Mouse (Mus musculus): Measurements from ENCODE around the gene Cfap74. TPM values are rescaled to one million over a fixed set of nuclear protein-coding genes. Genes with fewer than 3 reads are reported as not detected.
"Not testable (repeated sequence)": the region's sequence is repeated elsewhere in the genome, so short reads cannot be mapped to it uniquely, and the experiment has no call there.

Cfap74 gene
- total RNA-seq, 2 experiments from 2014 or later, result 1.1 to 1.3 TPM

DNA sequence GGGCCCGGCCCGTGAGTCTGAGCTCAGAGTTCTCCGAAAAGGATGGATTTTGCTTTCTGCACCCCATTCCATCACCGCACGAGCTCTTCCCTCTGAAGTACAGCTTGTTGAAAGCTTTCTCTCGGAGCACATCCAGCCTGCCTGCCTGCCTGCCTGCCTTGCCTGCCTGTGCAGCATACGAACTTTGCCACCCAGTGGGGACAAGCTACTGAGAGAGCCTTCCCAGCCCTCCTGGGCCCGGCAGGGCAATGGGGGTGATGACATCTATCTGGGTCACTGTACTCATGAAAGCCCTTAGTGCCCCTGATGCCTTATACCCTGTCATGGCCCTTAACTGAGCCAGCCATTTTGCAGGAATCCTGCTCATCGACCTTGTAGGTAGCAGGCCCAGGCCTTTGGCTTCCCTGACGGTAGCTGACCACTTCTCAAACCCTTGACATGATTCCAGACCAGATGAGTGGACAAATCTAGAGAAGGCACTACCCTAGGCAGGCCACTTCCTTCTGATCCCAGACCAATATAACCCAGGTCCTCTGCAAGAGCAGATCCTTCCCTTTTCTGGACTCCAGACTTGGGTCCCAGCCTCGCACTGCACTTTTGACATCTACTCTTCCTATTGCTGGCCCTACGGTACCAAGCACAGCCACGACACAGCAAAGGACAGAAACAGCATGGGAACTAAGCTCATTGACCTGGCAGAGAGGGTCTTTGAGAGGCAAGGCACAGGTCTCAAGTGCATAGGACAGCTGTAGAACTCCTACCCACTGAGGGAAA lies 58.4 kb downstream of the Cfap74 start:
- DNase-seq (ENCODE audit: low spot score in 2 of 2), result no peak

DNA sequence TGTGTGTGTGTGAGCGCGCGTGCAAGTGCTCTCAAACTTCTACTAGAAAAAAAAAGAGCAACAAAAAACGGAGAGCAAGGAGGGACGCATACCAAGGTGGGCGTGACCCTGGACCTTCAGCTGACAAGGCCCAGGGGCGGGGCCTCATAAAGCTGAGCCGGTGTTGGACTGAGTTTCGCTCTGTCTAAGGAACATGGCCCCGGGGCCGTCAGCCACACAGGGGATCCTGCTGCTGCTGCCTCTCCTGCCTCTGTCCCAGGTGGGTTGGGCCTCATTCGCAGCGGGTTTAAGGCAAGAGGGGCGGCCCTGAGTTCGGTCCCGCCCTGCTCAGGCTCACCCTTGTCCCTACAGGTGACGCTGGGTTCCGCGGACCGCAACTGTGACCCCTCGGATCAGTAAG lies 60.0 kb downstream of the Cfap74 start, which contains the start of gene Tmem52:
TSS of gene Tmem52 (plus strand) at position 163 of the 400 bp plus-strand sequence.
- no peak for DNase-seq (ENCODE audit: low spot score in 2 of 2)

GRCm38 (mm10) chr4:155469590-155470262 lies 60.7 kb downstream of the Cfap74 start:
- DNase-seq (ENCODE audit: low spot score in 2 of 2), result no peak

GRCm38 (mm10) chr4:155470263-155470953 lies 61.4 kb downstream of the Cfap74 start:
- no peak for DNase-seq (ENCODE audit: low spot score in 2 of 2)

GRCm38 (mm10) chr4:155470997-155471396 lies 62.0 kb downstream of the Cfap74 start:
- DNase-seq (ENCODE audit: low spot score in 2 of 2), result no peak

GRCm38 (mm10) chr4:155471406-155471805 lies 62.4 kb downstream of the Cfap74 start:
- no peak for DNase-seq (ENCODE audit: low spot score in 2 of 2)

- no peak for DNase-seq (ENCODE audit: low spot score in 2 of 2)
These were observed 63.8 kb downstream of the Cfap74 start for GRCm38 (mm10) chr4:155472716-155473290.

DNA sequence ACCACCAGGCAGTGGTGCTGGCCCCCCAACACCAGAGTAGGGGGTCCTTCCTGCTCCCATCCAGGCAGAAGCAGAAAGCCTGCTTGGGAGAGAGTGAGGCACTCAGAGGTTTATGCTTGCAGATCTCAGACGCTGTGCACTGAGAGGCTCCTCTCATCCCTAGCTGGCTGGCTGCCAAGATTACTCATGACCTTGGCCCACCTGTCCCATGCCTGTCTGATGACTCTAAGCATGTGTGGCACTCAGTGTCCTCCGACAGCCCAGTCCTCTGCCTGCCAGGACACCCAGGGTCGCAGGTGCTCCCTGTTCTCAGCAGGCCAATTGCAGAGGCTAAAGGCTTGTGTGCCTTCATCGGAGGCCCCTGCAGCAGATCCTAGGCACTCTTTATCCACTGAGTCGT lies 64.3 kb downstream of the Cfap74 start:
- peak in 1 of 2 experiments; percentile 46 for DNase-seq (ENCODE audit: low spot score in 2 of 2)

- DNase-seq (ENCODE audit: low spot score in 2 of 2), result not testable (repeated sequence)
These were observed 64.8 kb downstream of the Cfap74 start for GRCm38 (mm10) chr4:155473796-155474195.

DNA sequence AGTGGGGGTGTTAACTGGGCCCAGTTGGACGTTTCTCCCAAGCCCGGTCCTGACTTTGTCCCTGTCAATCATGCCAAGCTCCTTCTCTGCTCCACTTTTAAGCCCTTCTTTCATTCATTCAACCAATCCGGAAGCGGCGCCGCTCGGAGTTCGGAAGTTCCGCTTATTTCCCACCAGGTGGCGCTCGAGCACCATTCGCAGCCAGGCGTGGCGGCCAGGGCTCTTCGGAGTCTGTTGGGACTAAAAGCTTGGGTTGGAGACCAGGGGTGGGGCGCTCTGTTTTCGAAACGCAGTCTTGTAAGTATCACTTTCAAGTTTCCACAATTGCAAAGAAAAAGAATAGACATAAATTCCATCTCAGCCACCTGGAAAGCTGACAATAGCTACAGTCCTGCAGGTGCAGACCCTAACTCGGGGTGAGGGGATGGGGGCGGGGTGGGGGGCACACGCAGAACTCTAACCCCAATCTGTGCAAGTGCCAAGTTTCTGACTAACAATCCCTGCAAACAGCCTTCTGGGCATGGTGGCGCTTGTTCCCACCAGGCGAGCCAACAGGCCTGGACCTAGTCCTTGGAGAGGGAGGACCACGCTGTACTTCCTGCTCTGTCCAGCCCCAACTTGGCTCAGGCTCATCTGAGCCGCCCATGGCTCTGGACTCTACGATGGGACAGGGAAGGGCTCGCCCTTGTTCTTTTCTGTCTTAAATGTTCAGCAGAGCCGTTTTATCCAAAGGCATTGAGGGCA lies 72.6 kb downstream of the Cfap74 start:
- DNase-seq (ENCODE audit: low spot score in 2 of 2), result peak; percentile 66 to 73

- no peak for DNase-seq (ENCODE audit: low spot score in 2 of 2)
These were observed 73.1 kb downstream of the Cfap74 start for GRCm38 (mm10) chr4:155482125-155482480.

DNA sequence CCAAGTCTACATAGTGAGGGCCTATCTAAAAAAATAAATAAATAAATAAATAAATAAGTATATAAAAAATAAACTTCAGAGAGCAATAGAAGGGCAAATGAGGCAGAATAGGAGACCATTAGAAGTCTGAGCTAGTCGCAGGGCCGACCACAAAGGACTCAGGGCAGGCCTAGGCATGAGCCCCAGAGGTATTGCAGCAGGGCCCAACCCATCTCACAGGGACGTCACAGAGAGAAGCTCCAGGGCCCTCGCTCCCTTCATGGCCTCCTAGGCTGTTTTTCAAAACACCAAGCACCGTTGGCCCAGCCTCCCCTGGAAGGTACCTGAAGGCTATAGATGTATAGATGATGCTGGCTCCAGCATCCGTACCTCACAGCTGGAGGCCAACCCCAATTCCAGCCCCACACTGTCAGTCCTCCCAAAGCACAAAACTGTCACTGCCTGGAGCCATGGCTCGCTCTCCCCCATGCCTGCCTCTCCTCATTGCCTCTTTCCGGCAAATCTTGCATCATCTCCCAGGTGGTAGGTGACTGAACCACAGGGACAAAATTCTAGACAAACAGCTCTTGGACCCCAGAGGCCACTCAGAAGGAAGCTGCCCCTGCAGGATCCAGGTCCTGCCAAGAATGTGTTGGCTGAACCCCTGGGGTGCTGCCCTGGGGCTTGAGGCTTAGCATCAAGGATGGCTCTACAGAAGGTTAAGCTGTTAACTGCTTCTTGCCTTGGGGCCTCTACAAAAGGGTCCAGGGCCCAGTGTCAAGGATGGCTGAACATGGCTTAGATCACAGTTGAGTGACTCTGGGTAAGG lies 73.9 kb downstream of the Cfap74 start:
- DNase-seq (ENCODE audit: low spot score in 2 of 2), result no peak

GRCm38 (mm10) chr4:155485521-155485920 lies 76.5 kb downstream of the Cfap74 start:
- DNase-seq (ENCODE audit: low spot score in 2 of 2), result no peak

DNA sequence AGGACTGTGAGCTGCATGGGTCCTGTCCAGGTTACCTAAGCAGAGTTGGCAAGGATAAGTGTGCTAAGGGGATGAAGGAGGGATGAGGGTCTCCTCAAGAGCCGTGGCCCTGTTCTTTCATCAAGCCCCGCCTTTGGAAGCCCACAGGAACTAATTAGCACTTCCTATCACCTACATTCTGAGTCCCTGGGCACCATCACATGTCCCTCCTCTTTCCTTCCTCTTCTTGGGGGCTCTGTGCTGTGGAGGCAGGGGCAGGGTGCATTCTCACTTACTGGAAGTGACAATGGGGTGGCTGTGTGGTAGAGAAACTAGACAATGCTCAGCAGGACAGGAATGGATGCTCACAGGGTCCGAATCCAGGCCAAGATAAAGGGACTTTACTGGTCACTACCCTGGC lies 78.8 kb downstream of the Cfap74 start:
- no peak for DNase-seq (ENCODE audit: low spot score in 2 of 2)

DNA sequence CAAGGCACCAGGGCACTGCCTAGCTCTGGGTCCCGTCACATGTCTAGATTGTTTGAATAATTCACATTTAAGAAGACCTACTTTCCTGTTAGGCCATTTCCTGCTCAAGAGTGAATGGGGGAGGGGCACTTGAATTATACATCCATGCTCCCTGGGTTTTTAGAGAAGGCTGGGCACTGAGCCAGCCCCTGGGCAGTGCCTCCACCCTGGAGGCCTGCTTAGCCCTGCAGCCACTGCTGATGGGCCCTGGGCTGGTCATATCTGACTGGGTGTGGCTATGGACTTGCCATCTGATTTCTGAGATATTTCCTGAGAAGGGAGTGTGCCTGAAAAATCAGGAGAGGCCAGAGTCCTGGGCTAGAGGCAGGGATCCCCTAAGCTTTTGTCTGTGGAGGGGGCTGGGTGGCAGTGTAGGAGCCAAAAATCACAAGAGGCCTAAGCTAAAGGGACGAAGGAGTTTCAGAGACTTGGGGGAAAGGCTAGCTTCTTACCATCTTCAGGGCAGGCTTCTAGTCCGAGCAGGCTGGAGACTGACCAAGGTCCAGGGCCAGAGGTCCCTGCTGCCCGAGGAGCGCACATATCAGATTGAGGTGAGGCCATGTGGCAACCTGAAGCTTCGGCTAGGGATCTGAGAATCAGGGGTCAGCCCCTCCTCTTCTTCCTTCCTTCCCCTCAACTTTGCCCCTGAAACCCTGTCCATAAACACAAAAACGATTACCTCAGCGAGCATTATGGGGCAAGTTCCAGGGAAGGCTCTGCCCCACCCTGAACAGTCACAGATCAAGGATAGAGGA lies 79.4 kb downstream of the Cfap74 start:
- DNase-seq (ENCODE audit: low spot score in 2 of 2), result peak in 1 of 2 experiments; percentile 51

DNA sequence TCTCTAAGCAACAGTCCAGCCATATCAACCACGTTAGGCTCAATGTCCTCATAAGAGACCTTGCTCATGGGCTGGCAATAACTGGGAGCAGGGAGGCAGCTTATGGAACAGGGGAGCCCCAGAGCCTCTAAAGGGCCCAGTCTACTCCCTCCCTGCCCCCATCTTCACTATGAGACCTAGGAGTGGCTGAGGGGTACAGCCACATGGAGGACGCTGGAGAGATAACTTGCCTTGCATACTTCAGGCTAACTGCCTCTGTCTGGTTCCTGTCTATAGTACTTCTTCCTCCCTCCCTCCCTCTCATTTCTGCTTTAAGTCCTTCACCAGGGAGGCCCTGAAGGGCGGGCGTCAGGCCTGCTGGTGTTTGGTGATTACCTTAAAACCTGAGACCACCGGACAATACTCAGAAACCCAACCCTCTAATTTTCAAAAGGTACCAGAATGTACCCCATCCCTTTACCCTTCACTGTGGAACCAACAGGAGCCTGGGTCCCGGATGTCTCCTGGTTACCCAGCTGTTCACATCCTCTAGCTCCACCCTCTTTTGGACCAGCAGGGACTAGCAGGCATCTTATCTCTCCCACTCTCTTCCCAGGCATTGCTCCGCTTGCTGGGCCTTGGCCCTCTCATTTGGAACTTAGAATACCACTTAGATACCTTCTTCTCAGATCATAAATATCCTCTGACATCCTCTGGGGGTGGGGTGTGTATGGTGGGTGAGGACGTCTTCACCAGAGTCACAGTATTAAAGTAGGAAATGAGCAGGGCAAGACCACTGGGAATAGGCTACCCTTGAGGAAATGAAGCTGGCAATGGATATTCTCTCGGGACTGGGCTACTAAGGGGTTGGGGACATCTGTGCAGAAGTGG lies 80.3 kb downstream of the Cfap74 start:
- DNase-seq (ENCODE audit: low spot score in 2 of 2), result no peak

DNA sequence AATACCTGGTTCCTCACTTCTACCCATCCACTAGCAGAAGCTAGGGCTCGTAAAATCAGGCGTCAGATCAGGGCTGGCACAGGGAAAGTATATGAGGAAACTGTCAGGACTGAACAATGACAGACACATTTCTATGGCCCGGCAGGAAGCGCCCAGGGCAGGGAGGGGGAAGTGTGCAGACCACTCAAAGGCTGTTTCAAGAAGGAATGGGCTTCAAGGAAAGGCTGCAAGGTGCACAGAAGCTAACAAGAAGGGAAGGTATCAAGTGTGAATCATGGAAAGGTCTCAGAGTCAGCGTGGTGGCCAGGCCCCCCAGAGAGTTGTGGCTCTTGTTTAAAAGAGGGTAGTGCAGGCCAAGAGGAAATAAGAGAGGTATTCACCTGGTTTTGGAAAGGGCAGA lies 81.5 kb downstream of the Cfap74 start:
- DNase-seq (ENCODE audit: low spot score in 2 of 2), result no peak

GRCm38 (mm10) chr4:155490990-155491504 lies 82.1 kb downstream of the Cfap74 start, which contains the start of gene Gnb1:
Gene Gnb1 (plus strand): TSS chr4:155491361.
- DNase-seq (ENCODE audit: low spot score in 2 of 2), result peak; percentile 86 to 90

Data from adrenal gland, postnatal 4 days (tissue).